Mouse (Mus musculus): ENCODE data around the gene Dlx1.

The Dlx1 gene

GRCm38 (mm10) chr2:71528014-71528713 lies at the start of gene Dlx1:
Gene Dlx1 (plus strand): TSS chr2:71528113.
- DNase-seq (ENCODE audit: low spot score) = no peak

DNA sequence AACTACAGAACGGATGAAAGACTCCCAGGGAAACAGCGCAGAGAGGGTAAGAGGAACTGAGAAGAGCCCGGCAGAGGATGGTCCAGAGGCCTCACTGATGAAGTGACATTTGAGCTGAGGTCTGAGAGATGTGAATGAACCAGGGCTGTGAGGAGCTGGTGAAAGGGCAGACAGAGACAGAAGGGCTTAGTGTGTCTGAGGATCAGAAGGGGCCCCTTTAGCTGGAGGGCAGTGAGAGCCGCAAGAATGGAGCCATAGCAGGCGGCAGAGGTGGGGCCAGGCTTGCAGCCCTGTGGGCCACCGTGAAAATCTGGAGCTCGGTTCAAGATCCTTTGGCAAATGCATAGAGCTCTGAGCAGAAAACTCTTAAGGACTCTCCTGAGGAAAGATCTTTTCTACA lies 48.0 kb upstream of the Dlx1 start:
- no peak for DNase-seq (ENCODE audit: low spot score)

DNA sequence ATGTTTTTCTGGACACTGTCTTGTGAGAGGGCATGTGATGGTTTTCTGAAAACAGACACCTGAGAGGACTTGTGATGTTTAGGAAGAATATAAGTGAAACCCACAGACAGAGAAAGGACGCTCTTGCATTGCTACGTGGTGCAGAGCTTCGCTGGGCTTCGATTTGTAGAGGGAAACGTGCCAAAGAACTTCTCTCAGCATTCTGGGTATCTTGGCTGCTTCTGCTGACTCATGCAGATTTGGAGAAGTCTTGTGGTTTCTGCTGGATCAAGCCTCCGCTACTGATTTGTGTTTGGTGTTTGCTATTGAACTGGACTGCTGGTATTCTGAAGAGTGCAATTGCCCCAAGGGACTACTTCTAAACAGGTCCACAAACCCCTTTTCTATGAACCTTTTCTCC lies 46.1 kb upstream of the Dlx1 start:
- DNase-seq (ENCODE audit: low spot score) = no peak

DNA sequence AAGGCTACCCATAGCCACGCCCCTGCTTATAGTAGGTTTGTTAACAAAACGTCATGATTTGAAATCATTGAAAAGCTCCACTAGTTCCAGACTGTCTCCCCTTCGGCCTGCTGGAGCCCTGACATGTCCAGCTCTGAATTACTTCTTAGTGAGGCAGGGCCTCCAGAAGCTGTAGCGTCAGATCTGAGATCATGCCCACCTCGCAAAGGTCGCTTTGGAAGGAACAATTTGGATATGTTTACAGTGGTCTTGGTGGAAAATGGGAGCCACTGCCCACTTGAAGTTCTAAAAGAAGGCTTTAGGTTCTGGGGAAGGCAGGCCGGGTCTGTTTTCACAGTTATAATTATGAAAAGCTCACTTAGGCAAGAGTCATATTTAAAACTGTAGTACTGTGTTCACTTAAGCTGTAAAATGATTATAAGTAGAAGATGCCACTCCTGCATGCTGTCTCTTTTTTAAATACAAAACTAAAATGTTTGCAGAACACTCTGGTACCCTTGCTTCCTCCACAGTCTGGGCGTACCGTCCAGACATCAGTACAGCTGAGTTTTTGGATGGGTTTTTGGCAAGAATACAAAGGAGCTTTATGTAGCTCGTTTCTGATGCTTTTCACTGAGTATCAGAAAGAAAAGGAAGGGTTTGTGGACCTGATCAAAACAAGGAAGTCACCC lies 44.7 kb upstream of the Dlx1 start:
- no peak for DNase-seq (ENCODE audit: low spot score)

- no peak for DNase-seq (ENCODE audit: low spot score)
Observed at GRCm38 (mm10) chr2:71483717-71484066, 44.2 kb upstream of the Dlx1 start.

DNA sequence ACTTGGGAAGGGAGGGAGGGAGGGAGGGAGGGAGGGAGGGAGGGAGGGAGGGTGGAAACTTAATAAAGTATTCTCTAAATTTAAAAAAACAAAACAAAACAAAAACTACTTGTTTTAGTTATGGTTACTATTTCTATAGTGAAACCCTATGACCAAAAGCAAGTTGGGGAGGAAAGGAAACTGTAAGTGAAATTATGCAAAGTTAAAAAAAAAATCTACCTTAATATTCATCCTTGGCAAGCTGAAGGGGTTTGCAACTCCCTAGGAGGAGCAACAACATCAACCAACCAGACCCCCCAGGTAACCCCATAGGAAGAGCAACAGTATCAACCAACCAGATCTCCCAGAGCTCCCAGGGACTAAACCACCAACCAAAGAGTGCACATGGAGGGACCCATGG lies 36.6 kb upstream of the Dlx1 start:
- DNase-seq (ENCODE audit: low spot score) = no peak

DNA sequence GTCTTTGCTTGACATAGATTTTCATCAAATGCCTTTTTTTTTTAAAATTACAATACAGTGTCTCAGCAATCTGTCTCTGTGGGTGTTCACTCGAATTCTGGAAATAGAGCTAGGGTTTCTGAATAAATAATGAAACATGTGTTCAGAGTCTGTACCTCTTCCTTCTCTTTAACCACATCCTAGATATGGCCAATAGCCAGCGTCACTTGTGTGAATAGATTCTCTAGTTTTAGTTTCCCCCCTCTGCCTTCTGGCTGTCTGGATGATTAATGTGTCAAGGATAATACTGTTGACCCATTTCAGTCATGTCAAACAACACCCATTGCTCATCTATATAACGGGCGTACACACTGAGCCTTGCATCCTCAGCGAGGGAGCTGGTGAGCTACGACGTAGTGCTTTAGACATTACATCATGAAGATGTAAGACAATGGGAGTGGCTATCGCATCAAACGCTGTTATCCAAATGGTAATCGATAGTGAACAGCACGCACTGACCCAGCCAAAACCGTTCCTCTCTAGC lies 34.7 kb upstream of the Dlx1 start:
- no peak for DNase-seq (ENCODE audit: low spot score)

DNA sequence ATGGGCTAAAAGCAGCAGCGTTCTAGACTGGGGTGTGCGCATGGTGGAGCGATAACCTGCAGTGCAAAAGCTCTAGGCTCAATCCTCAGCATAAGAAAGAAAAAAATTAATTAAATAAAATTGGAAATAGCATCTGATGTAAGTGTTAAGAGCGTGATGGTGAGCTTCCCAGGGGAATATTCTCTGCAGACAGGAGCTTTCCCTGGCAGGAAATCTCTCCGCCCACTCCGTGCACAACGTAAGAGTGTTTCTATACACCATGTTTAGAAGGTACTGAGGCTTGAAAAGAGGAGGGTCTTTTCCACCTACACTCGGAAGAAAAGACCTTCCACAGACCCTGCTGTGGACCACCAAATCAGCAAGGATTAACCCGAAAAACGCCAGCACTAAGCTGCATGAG lies 33.4 kb upstream of the Dlx1 start:
- DNase-seq (ENCODE audit: low spot score) = no peak

- DNase-seq (ENCODE audit: low spot score) = no peak
Observed at GRCm38 (mm10) chr2:71494971-71495370, 32.9 kb upstream of the Dlx1 start.

GRCm38 (mm10) chr2:71497175-71497574 lies 30.7 kb upstream of the Dlx1 start:
- no peak for DNase-seq (ENCODE audit: low spot score)

DNA sequence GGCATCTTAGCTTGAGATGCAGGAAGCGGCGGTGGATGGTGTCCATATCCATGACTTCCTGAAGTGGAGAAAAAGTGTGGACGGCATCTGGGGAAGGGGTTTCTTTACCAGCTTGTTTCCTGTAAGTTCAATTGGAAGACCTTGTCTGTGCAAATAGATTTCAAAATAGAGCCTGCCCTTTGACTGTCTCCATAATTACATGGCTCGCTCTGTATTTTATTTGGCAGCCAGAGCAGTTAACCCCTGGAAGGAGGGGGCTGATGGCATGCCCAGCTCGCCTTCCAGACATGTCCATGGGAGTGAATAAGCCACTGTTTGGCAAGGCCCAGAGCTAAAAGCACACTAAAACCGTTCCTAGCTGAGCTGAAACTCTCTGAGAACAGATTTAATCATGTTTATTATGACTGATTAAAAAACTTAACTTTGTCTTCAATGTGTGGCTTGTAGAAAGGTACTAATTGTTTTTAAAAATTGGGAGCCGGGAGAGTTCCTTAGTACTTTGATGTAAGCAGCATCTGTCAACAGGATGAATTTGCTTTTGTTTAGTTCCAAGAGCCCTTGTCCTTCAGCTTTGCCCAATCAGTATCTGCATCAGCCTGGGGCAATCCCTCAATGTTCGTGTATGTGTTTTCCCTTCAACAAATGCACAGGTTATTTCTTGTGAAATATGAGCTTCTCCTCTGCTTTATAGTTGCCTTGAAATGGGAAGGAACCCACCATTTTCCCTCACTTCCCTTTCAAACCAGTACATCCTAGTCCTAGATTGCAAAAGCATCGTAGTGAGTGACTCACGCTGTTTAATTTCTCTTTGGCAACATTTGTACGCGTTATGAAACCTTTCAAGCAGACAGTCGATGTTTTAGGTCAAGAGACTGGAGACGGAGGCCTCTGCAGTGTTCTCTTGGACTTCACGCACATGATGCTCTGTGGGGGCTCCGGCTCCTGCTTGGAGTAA lies 28.4 kb upstream of the Dlx1 start:
- DNase-seq (ENCODE audit: low spot score) = no peak

DNA sequence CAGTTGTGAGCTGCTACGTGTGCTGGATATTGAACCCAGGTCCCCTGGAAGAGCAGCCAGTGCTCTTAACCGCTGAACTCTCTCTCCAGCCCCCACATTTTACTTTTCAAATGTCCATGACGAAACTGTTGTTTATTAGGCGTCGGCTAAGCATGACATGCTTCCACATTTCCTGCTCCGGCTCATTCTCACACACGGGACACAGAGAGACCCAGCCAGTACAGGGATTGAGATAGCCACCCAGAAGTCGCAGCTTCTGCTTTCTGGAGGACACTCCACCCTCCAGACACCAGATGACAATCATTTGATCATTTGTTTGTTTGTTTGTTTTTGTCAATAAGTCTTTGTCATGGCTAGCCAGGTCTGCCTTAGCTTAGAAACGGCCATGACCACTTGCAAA lies 23.1 kb upstream of the Dlx1 start:
- no peak for DNase-seq (ENCODE audit: low spot score)

- no peak for DNase-seq (ENCODE audit: low spot score)
Observed at GRCm38 (mm10) chr2:71511209-71511608, 16.7 kb upstream of the Dlx1 start.

- no peak for DNase-seq (ENCODE audit: low spot score)
Observed at GRCm38 (mm10) chr2:71512326-71512725, 15.6 kb upstream of the Dlx1 start.

DNA sequence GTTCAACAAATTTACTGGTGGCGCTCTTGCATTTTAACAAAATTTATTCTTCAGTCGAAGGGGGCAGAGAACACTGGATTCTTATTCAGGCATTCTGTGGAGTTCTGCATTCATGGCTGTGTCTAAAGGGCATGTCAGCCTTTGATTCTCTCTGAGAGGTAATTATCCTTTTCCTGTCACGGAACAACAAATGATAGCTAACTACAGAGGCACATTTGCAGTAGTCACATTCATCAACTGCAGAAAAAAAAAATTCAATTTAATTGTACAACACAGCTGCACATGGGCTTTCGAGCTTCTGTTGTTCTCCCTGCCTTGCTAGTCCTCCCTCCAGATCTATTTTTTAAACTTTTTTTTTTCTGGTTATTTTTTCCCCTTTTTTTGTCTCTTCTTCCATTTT lies 10.9 kb upstream of the Dlx1 start:
- no peak for DNase-seq (ENCODE audit: low spot score)

DNA sequence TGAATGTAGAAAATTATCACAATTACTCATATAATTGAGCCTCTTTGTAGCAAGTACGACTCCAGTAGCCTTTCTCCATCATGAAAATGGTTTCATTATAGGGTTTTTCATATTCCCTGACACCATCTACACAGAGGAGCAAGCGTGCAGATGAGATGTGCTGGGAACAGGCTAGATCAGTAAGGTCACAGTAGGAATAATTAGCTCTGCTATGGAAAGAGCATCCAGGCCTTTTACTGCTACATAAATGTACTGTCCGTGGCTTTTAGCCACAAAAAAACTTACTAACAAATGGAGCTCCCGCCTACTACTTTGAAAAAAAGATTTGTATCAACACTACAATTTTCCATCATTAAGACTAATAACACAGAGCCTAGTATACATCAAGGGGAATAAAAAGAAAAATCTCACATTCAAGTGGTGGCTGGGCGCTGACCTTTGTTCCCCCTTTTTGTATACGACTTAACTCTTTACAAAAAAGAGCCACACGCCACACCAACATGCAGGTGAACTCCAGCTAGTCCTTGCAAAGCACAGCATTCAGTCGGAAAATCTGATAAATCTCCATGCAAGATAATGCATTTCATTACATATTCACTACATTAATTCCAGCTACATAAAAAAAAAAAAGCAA lies 10.3 kb upstream of the Dlx1 start:
- DNase-seq (ENCODE audit: low spot score) = no peak

GRCm38 (mm10) chr2:71522871-71523270 lies 5.0 kb upstream of the Dlx1 start:
- DNase-seq (ENCODE audit: low spot score) = no peak

DNA sequence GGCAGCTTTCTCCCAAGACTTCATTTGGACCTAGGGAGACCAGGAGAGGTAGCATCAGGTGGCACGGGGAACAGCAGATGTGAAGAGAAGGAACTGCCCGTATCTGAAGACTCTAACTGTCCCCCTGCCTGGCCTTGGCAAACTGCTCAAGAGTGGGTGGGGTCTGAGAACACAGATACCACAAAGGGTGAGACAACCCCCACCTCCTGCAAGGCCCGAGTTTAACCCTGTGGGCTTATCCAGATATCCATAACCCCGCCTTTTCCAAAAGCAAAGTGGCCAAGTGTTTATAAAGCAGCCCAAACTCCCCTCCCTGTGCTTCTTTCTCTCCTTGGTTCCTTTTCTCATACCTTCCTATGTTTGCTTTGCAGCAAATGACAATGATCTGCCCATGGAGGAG lies 4.5 kb upstream of the Dlx1 start:
- DNase-seq (ENCODE audit: low spot score) = no peak

GRCm38 (mm10) chr2:71524763-71525162 lies 3.1 kb upstream of the Dlx1 start:
- DNase-seq (ENCODE audit: low spot score) = no peak

DNA sequence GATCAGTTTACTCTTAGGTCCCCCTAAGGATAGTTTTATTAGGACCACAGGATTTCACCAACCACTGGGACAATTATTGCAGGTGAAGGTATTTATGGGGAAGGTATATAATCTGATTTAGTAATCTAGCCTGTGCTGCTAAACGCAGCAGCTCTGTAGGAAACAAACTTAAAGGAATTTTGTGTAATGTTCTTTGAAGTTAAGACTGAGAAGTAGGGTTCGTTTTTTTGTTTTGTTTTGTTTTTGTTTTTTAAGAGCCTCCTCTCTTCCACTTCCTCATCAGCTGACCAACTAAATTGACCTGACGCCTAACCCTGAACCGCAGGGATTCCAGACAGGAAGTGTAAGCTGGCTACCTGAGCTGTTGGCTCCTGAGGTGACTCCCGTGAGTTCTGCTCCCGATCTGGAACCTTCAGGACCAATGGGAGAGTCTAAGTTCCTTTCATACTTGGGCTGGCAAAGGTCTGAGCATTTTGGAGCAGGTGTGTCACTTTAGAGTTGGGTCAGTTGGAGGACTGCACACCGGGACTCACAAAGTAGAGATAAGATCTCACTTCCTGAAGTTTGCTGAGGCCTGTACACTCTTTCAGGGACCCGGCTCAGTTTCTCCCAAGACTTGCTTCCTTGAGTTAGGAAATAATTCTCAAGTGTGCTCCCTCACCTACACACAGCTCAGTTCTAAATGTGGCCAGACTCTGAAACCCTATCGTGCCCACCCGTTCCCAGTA lies 1.2 kb upstream of the Dlx1 start:
- DNase-seq (ENCODE audit: low spot score) = no peak

GRCm38 (mm10) chr2:71527323-71528013 lies 445 bp upstream of the Dlx1 start:
- DNase-seq (ENCODE audit: low spot score) = no peak
